Mouse (Mus musculus) left cerebral cortex, adult 6 months (tissue): ENCODE results near the gene B3galt5. TPM values are rescaled to one million over a fixed set of nuclear protein-coding genes. Genes with fewer than 3 reads are reported as not detected.

ENCODE experiments used
- long read RNA-seq, 2 experiments: library from polyadenylated mRNA; unstranded; transcript quantifications; one replicate each; pipeline ENCODE4 v2.0.0; 2019 to 2020
- polyA plus RNA-seq: library from polyadenylated mRNA; unstranded; fragments of <200 nt; fragmentation: Nextera tagmentation; gene quantifications from 2 replicates; pipeline ENCODE4 v1.2.3, GENCODE M21; 2021

The B3galt5 gene
- 6.2 and 9.0 TPM in 2 replicates for polyA plus RNA-seq
- long read RNA-seq, experiment 1, full-length matches to known transcripts, result 51 of 106 reads
- long read RNA-seq, experiment 1, partial matches to known transcripts, result 22 of 106 reads
- long read RNA-seq, experiment 1, other reads (novel, unspliced or antisense), result 33 of 106 reads
- long read RNA-seq, experiment 2, full-length matches to known transcripts, result 2 of 15 reads
- long read RNA-seq, experiment 2, partial matches to known transcripts, result 0 of 15 reads
- long read RNA-seq, experiment 2, other reads (novel, unspliced or antisense), result 13 of 15 reads

GRCm38 (mm10) chr16:96235366-96235970 lies at the start of gene B3galt5:
Gene B3galt5 (plus strand): TSS chr16:96235801.

GRCm38 (mm10) chr16:96191531-96192506 lies 43.8 kb upstream of the B3galt5 start, which contains the start of gene Lca5l:
Gene Lca5l (minus strand): TSS chr16:96192271.

GRCm38 (mm10) chr16:96199913-96200701 lies 35.5 kb upstream of the B3galt5 start, which contains the start of gene Sh3bgr:
Gene Sh3bgr (plus strand): TSS chr16:96200450.

Other genes starting within 250 kb of the B3galt5 start
- 35.0 and 39.1 TPM in 2 replicates for gene Psmg1, start 244.8 kb upstream of the B3galt5 start, polyA plus RNA-seq
- gene Brwd1, start 153.3 kb upstream of the B3galt5 start, polyA plus RNA-seq, result 67.0 and 73.0 TPM in 2 replicates
- 64.6 and 66.1 TPM in 2 replicates for gene Hmgn1, start 108.1 kb upstream of the B3galt5 start, polyA plus RNA-seq
- 98.6 and 129 TPM in 2 replicates for gene Wrb, start 90.4 kb upstream of the B3galt5 start, polyA plus RNA-seq
- 0.49 and 0.53 TPM in 2 replicates for gene Lca5l, start 43.5 kb upstream of the B3galt5 start, polyA plus RNA-seq
- 0.78 and 1.1 TPM in 2 replicates for gene Sh3bgr, start 35.4 kb upstream of the B3galt5 start, polyA plus RNA-seq
- gene Itgb2l, start 207.8 kb downstream of the B3galt5 start, polyA plus RNA-seq, result not detected in 2 replicates
- 1,163 and 1,367 TPM in 2 replicates for gene Pcp4, start 231.8 kb downstream of the B3galt5 start, polyA plus RNA-seq